Mouse (Mus musculus) liver, adult 2 months (tissue): ENCODE measurements around the gene Kirrel3.

Experiments used
- CTCF ChIP-seq: fragments of 200-500 bp; IDR thresholded peaks from 2 replicates; pipeline ENCODE4 v1.5.1; 2011; ENCODE audit warnings: low read depth, low read length, control low read depth
- POLR2A ChIP-seq: fragments of 200-500 bp; IDR thresholded peaks from 2 replicates; pipeline ENCODE4 v1.6.1; 2011; ENCODE audit warnings: low read length, control low read depth; ENCODE audit not compliant: insufficient read depth; ENCODE audit errors: extremely low read depth

GRCm38 (mm10) chr9:34995660-34996378 lies 510.1 kb downstream of the Kirrel3 start:
- no peak for TF ChIP-seq CTCF
- TF ChIP-seq POLR2A: no peak
